22 mouse cellular contexts compared by ENCODE assay signal in the genomic region with DNA sequence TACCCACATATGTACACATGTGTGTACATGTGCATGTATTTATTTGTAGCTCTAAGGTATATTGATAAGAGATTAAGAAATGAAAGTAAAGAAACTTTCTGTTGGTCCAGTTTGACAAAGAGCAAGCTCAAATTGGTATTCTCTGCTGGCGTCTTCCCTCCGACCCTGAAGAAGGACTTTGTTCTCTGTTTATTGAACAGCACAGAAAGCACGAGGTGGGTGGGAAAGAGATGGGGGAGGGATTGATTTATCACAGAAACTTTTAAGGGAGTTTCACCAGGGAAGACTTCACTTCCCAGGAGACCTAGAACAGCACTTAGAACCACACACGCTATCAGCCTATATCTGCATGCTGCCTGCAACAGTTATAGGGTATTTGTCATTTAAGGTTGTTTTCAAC.
DNase-seq lines count a peak whose midpoint lies in the region; ATAC-seq and TF ChIP-seq lines count a peak whose summit lies in the region.
"Had no signal": no experiment of that assay in that cellular context is flagged by ENCODE, and none has a peak within 500 bp of the region (broad histone marks: within the 10 kb centered on the region; RNA-seq: fewer than 3 reads in every experiment).

No protein-coding gene starts in this region.

- no peaks in the 10 kb centered on the region for H3K27me3 ChIP-seq in kidney, postnatal 0 days (ENCODE audit: insufficient read depth, low read length)
- no peaks in the 10 kb centered on the region for H3K27me3 ChIP-seq in intestine, embryonic 15.5 days (replicated peaks)
- no peaks in the 10 kb centered on the region for H3K27me3 ChIP-seq in intestine, postnatal 0 days (replicated peaks; ENCODE audit: control insufficient read depth, insufficient read depth, low read length)
- H3K27me3 ChIP-seq in liver, postnatal 0 days (ENCODE audit: insufficient read depth, low read length) = no peaks in the 10 kb centered on the region
- H3K27me3 ChIP-seq: CH12.LX; forebrain, embryonic 15.5 days; heart, embryonic 13.5 days; midbrain, embryonic 15.5 days; neural tube, embryonic 12.5 days; Patski had no signal

- H3K36me3 ChIP-seq in kidney, postnatal 0 days (ENCODE audit: insufficient read depth, low read length) = no peaks in the 10 kb centered on the region
- no peaks in the 10 kb centered on the region for H3K36me3 ChIP-seq in intestine, embryonic 15.5 days
- no peaks in the 10 kb centered on the region for H3K36me3 ChIP-seq in intestine, postnatal 0 days (ENCODE audit: control insufficient read depth, insufficient read depth)
- no peaks in the 10 kb centered on the region for H3K36me3 ChIP-seq in liver, postnatal 0 days (replicated peaks; ENCODE audit: insufficient read depth, low read length)
- H3K36me3 ChIP-seq: embryonic facial prominence, embryonic 10.5 days; forebrain, embryonic 15.5 days; heart, embryonic 13.5 days; limb, embryonic 10.5 days; midbrain, embryonic 15.5 days; neural tube, embryonic 12.5 days had no signal

- no peak overlapping the region for H3K27ac ChIP-seq in kidney, postnatal 0 days
- peak overlapping the region; percentile 44; the same call in 1 of the 2 replicates for H3K27ac ChIP-seq in intestine, embryonic 15.5 days
- H3K27ac ChIP-seq in intestine, postnatal 0 days (ENCODE audit: low read depth, low read length) = peak overlapping the region; percentile 60; the same call in 1 of the 2 replicates
- peak overlapping the region; percentile 64 for H3K27ac ChIP-seq in liver, postnatal 0 days (ENCODE audit: low read depth)
- H3K27ac ChIP-seq: embryonic facial prominence, embryonic 10.5 days; forebrain, embryonic 15.5 days; heart, embryonic 13.5 days; limb, embryonic 10.5 days; liver, embryonic 14.5 days; macrophage; midbrain, embryonic 15.5 days; neural tube, embryonic 12.5 days had no signal

- H3K4me1 ChIP-seq in kidney, postnatal 0 days (replicated peaks; ENCODE audit: insufficient read depth, low read length) = no peaks in the 10 kb centered on the region
- H3K4me1 ChIP-seq in intestine, embryonic 15.5 days (replicated peaks) = 0 out of 2 replicates have a peak, but pooled peaks cover 3% of the 10 kb centered on the region
- peaks cover 5% of the 10 kb centered on the region; the same call in 1 of the 2 replicates for H3K4me1 ChIP-seq in intestine, postnatal 0 days (replicated peaks; ENCODE audit: control insufficient read depth, insufficient read depth, low read length)
- peaks cover 11% of the 10 kb centered on the region; the same call in 1 of the 2 replicates for H3K4me1 ChIP-seq in liver, postnatal 0 days (ENCODE audit: insufficient read depth)
- H3K4me1 ChIP-seq: embryonic facial prominence, embryonic 10.5 days; forebrain, embryonic 15.5 days; limb, embryonic 10.5 days; midbrain, embryonic 15.5 days; neural tube, embryonic 12.5 days had no signal

- 0 out of 2 replicates have a peak, but pooled peaks have one; percentile 8 for TF ChIP-seq EP300 in liver, postnatal 0 days (IDR thresholded peaks at IDR 0.05; ENCODE audit: low read depth)

- no peak overlapping the region for H3K4me3 ChIP-seq in kidney, postnatal 0 days (replicated peaks; ENCODE audit: low read depth, low read length)
- no peak overlapping the region for H3K4me3 ChIP-seq in intestine, embryonic 15.5 days (replicated peaks)
- no peak overlapping the region for H3K4me3 ChIP-seq in intestine, postnatal 0 days (ENCODE audit: low read depth, low read length)
- no peak overlapping the region for H3K4me3 ChIP-seq in liver, postnatal 0 days (ENCODE audit: low read depth, low read length)
- H3K4me3 ChIP-seq: embryonic facial prominence, embryonic 10.5 days; forebrain, embryonic 15.5 days; heart, embryonic 13.5 days; limb, embryonic 10.5 days; midbrain, embryonic 15.5 days; neural tube, embryonic 12.5 days had no signal

- H3K9ac ChIP-seq in kidney, postnatal 0 days (ENCODE audit: low read depth, low read length) = peak overlapping the region; percentile 18; the same call in 1 of the 2 replicates
- H3K9ac ChIP-seq in intestine, embryonic 15.5 days = no peak overlapping the region
- H3K9ac ChIP-seq in intestine, postnatal 0 days (ENCODE audit: low read depth, low read length) = no peak overlapping the region
- H3K9ac ChIP-seq in liver, postnatal 0 days (replicated peaks) = no peak overlapping the region
- H3K9ac ChIP-seq: forebrain, embryonic 15.5 days; heart, embryonic 13.5 days; liver, embryonic 14.5 days; midbrain, embryonic 15.5 days; neural tube, embryonic 12.5 days had no signal

- 39% methylated on average over 4 of the region's 4 CpGs for WGBS in kidney, postnatal 0 days
- WGBS in intestine, embryonic 15.5 days = 18% methylated on average over 4 of the region's 4 CpGs
- WGBS in intestine, postnatal 0 days = 17% methylated on average over 4 of the region's 4 CpGs
- 59% methylated on average over 4 of the region's 4 CpGs for WGBS in liver, postnatal 0 days (ENCODE audit: insufficient replicate concordance)

- TF ChIP-seq CTCF in kidney, postnatal 0 days (IDR thresholded peaks at IDR 0.05; ENCODE audit: low read depth) = no peak
- TF ChIP-seq CTCF in intestine, postnatal 0 days (IDR thresholded peaks at IDR 0.05; ENCODE audit: low read depth) = no peak
- TF ChIP-seq CTCF in liver, postnatal 0 days (IDR thresholded peaks at IDR 0.05; ENCODE audit: low read depth) = no peak

- ATAC-seq in kidney, postnatal 0 days (replicated peaks; ENCODE audit: low FRiP score, low read depth) = no peak
- ATAC-seq in intestine, embryonic 15.5 days = peak; percentile 48
- ATAC-seq in intestine, postnatal 0 days = peak; percentile 27
- no peak for ATAC-seq in liver, postnatal 0 days
- ATAC-seq: forebrain, embryonic 15.5 days; midbrain, embryonic 15.5 days; Patski had no signal

- H3K9me3 ChIP-seq in kidney, postnatal 0 days (replicated peaks; ENCODE audit: low read length) = no peaks in the 10 kb centered on the region
- no peaks in the 10 kb centered on the region for H3K9me3 ChIP-seq in intestine, embryonic 15.5 days
- no peaks in the 10 kb centered on the region for H3K9me3 ChIP-seq in intestine, postnatal 0 days (ENCODE audit: control insufficient read depth)
- no peaks in the 10 kb centered on the region for H3K9me3 ChIP-seq in liver, postnatal 0 days (ENCODE audit: low read length)
- H3K9me3 ChIP-seq: embryonic facial prominence, embryonic 10.5 days; forebrain, embryonic 15.5 days; G1E; heart, embryonic 13.5 days; limb, embryonic 10.5 days; midbrain, embryonic 15.5 days; neural tube, embryonic 12.5 days had no signal

- no peak for DNase-seq in kidney, postnatal 0 days (ENCODE audit: low spot score)
- DNase-seq in kidney, postnatal 14 days = no peak
- DNase-seq in liver, postnatal 0 days = no peak
- DNase-seq in adrenal gland, postnatal 10 days = no peak
- DNase-seq in gastrocnemius, adult 8-10 months (ENCODE audit: low spot score in 2 of 2) = no peak
- DNase-seq: cerebellum, adult 11 months; layer of hippocampus, adult 9-11 months; right cerebral cortex, postnatal 14 days; spleen, adult 18-20 months had no signal

- H3K4me2 ChIP-seq in kidney, postnatal 0 days (ENCODE audit: low read length) = no peak overlapping the region
- no peak overlapping the region for H3K4me2 ChIP-seq in intestine, embryonic 15.5 days (replicated peaks)
- H3K4me2 ChIP-seq in intestine, postnatal 0 days (replicated peaks; ENCODE audit: low read depth) = peak overlapping the region; percentile 45
- H3K4me2 ChIP-seq in liver, postnatal 0 days (ENCODE audit: low read depth, low read length) = peak overlapping the region; percentile 36
- H3K4me2 ChIP-seq: forebrain, embryonic 15.5 days; heart, embryonic 13.5 days; midbrain, embryonic 15.5 days; neural tube, embryonic 12.5 days had no signal

Comparison
In these comparisons a context has a peak if more than half of its experiments do, and no peak if none do; other contexts are left out.
1. H3K4me2 ChIP-seq: peak in intestine, postnatal 0 days (single experiment) and liver, postnatal 0 days (single experiment); none in kidney, postnatal 0 days (single experiment) and intestine, embryonic 15.5 days (single experiment).
2. ATAC-seq: peak in intestine, embryonic 15.5 days (single experiment) and intestine, postnatal 0 days (single experiment); none in kidney, postnatal 0 days (single experiment) and liver, postnatal 0 days (single experiment).